Mouse (Mus musculus): Measurements from ENCODE around the gene Optn.

Gene Optn

DNA sequence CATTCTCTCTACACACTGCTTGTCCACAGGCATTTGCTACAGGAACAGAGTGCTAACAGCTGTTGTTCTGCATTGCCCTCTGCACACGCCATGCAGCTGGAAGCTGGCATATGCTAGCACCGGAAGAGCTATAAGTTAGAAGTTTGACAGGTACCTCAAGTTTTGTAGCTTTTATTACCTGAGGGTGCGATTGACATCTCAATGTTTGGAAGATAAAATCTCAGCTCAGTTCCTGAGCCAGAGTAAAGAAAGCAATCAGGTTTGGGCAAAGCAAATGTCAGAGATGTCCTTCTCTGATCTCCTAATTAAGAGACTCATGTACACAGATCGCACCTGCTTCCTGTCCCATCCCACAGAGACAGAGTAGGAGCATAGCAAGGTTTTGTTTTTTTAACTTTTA lies 77.1 kb downstream of the Optn start:
- DNase-seq (ENCODE audit: low spot score in 2 of 2) = no peak

DNA sequence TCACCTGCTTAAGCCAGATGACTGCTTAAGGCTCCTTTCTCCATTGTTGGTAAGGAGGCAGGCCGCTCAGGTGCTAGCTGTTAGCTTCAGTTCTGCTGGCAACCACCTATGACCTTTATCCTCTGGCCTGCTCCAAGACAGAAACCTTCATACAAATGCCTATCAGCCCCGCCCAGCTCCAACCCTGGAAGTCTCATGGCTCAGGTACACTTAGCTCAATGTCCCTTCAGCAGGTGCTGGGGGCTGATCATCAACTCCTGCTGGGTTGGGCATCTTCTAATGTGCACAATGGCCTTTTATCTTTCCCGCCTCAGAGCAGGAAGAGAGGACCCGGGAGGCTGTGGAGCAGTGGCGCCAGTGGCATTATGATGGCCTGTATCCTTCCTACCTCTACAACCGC lies 78.9 kb downstream of the Optn start:
- no peak for DNase-seq (ENCODE audit: low spot score in 2 of 2)

DNA sequence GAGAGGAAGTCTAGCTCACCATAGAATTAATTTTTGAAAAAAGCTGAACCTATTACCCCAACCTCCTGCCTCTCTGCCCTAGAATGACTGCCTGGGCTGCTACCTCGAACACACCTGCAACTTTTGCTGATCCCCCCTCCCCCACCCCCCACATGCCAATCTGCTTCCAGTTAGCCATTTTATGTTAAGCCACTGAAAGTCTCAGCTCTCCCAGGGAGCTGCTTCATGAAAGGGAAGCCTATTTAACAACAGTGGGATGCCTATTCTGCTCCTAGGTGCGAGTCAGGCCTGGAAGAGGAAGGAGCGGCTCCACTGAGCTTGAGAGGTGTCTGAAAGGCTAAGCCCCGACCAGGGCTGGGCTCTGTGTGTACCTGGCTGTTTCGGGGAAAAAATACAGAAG lies 79.9 kb downstream of the Optn start:
- no peak for DNase-seq (ENCODE audit: low spot score in 2 of 2)

DNA sequence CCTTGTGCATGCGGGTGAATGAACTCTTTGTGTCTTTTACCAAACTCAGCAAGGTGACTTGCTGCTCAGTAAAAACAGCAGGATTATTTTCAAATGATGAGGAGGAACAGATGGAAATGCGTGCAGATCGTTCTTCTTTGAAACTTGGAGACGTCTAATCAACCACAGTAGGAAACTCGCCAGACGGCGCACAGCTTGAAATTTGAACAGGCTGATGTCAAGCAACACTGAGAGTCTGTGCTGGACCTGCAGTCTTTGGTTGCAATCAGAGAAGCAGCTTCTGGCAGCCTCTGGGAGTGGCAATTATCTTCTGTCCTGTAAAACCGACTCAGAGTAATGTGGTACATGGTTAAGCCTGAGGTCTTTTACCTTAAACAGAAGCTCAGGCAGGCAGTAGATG lies 85.8 kb downstream of the Optn start:
- peak in 1 of 2 experiments; percentile 15 for DNase-seq (ENCODE audit: low spot score in 2 of 2)

DNA sequence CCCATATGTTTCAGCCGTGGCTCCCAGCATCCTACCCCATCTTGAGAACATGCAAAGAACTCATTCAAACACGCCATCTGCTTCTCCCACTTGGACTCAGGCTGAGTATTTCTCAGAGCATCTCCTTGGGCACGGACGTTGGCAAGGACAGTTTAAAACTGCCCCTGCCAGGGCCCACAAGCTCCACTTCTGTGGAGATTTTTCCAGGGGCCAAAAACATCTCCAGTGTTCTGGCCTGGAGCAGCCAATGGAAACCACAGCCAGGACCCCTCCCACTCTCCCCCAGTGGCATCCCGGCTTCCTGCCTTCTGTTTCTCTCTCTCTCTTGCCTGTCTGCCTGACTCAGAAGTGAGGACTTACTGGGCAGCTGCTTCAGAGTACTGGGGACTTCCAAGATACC lies 88.0 kb downstream of the Optn start, which contains the start of gene Ucma:
Gene Ucma (plus strand): TSS at position 316 of the 400 bp plus-strand sequence.
- peak; percentile 3 to 47 for DNase-seq (ENCODE audit: low spot score in 2 of 2)
